Mouse (Mus musculus) spleen, postnatal 4 days (tissue): ENCODE results near the gene Ifna7.
A peak's percentile ranks its signal among the peaks of the same experiment; 100 is the strongest.
"Not testable (repeated sequence)": the region's sequence is repeated elsewhere in the genome, so short reads cannot be mapped to it uniquely, and the experiment has no call there.

Experiments
- DNase-seq, 2 experiments: peaks; one replicate each; pipeline ENCODE4 v3.0.0; 2022; ENCODE audit warnings: low spot score in 2 of 2

Ifna7 gene

DNA sequence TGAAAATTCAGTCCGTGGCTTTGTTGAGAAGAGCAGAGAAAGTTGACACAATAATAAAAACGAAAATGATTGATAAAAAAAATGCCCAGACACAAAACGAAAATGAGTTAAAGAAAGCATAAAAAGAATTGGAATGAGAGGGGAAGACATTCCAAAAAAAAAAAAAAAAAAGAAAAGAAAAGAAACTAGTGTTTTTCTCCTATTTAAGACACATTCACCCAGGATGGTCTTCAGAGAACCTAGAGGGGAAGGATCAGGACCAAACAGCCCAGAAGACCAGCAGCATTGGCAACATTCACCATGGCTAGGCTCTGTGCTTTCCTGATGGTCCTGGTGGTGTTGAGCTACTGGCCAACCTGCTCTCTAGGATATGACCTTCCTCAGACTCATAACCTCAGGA lies at the start of gene Ifna7:
Gene Ifna7, plus strand, starts transcription at position 301 of the 400 bp plus-strand sequence.
- DNase-seq: no peak

DNA sequence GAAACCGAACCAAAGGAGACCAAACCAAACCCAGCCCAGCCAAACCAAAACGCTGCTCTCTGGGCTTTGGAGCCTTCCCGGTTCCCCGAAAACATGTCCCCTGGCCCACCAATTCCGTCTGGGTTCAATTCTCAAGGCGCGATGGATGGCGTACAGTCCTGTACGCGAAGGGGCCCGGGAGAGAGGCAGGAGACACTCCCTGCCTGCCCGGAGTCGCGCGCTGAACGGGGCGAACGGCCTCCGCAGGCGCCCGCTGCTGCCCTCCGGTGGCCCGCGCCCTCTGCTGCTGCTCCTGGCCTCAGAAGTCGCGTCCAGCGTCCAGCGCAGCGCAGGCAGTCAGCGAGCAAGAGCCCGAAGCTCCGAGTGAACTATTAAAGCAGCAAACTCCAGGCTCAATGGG lies 42.5 kb upstream of the Ifna7 start, which contains the start of gene Gm13290:
Gene Gm13290, plus strand, starts transcription at position 301 of the 400 bp plus-strand sequence.
- DNase-seq: not testable (repeated sequence)

DNA sequence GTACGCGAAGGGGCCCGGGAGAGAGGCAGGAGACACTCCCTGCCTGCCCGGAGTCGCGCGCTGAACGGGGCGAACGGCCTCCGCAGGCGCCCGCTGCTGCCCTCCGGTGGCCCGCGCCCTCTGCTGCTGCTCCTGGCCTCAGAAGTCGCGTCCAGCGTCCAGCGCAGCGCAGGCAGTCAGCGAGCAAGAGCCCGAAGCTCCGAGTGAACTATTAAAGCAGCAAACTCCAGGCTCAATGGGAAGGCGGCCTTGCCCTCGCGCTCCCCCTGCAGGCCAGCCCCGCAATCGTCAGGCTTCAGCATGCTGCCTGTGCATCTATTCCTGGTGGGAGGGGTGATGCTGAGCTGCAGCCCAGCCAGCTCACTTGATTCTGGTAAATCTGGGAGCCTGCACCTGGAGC lies 39.4 kb upstream of the Ifna7 start, which contains the start of gene Gm13289:
Gene Gm13289, plus strand, starts transcription at position 301 of the 400 bp plus-strand sequence.
- DNase-seq: not testable (repeated sequence)

DNA sequence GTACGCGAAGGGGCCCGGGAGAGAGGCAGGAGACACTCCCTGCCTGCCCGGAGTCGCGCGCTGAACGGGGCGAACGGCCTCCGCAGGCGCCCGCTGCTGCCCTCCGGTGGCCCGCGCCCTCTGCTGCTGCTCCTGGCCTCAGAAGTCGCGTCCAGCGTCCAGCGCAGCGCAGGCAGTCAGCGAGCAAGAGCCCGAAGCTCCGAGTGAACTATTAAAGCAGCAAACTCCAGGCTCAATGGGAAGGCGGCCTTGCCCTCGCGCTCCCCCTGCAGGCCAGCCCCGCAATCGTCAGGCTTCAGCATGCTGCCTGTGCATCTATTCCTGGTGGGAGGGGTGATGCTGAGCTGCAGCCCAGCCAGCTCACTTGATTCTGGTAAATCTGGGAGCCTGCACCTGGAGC lies 36.5 kb upstream of the Ifna7 start, which contains the start of gene Gm13272:
Gene Gm13272, plus strand, starts transcription at position 301 of the 400 bp plus-strand sequence.
- DNase-seq: not testable (repeated sequence)

DNA sequence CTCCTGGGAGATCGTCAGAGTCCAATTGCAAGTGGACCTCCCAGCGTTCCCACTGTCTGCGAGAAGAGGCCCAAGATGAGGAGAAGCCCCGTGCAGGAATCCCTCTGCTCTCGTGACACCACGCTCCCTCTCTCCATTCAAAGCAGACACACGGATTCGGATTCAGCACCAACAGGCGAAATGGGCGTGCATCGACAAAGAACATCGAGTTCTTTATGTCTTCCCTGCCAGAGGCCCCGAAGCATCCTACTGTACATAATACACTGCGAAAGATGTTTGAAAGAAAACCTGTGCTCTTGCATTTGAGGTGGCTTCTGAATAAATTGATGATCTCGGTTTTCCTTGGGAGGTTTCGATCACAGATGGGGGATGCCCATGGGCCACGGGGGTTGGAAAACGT lies 35.7 kb upstream of the Ifna7 start:
- DNase-seq: peak in 1 of 2 experiments; percentile 62

DNA sequence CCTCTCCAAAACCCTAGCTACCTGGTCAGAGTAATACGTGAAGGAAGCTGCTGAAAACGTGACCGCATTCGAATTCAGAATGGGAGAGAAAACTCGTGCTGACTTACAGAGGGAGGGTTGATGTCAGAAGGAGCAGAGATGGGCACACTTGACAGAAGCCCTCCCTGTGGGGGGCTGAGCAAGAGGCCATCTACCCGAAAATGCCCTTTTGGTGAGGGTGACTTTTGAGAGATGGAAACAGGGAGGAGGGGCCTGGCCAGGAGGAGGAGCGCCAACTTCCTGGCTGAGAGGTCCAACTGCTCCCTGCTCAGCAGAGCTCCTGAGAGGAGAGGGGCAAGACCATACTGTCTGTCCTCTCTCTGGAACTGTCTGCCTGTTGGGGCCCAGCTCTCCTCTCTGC lies 34.2 kb upstream of the Ifna7 start, which contains the start of gene Ifnz:
Gene Ifnz, plus strand, starts transcription at position 301 of the 400 bp plus-strand sequence.
- not testable (repeated sequence) for DNase-seq

DNA sequence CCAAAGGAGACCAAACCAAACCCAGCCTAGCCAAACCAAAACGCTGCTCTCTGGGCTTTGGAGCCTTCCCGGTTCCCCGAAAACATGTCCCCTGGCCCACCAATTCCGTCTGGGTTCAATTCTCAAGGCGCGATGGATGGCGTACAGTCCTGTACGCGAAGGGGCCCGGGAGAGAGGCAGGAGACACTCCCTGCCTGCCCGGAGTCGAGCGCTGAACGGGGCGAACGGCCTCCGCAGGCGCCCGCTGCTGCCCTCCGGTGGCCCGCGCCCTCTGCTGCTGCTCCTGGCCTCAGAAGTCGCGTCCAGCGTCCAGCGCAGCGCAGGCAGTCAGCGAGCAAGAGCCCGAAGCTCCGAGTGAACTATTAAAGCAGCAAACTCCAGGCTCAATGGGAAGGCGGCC lies 33.7 kb upstream of the Ifna7 start:
- not testable (repeated sequence) for DNase-seq

DNA sequence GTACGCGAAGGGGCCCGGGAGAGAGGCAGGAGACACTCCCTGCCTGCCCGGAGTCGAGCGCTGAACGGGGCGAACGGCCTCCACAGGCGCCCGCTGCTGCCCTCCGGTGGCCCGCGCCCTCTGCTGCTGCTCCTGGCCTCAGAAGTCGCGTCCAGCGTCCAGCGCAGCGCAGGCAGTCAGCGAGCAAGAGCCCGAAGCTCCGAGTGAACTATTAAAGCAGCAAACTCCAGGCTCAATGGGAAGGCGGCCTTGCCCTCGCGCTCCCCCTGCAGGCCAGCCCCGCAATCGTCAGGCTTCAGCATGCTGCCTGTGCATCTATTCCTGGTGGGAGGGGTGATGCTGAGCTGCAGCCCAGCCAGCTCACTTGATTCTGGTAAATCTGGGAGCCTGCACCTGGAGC lies 30.6 kb upstream of the Ifna7 start, which contains the start of gene Gm13276:
Gene Gm13276, plus strand, starts transcription at position 301 of the 400 bp plus-strand sequence.
- not testable (repeated sequence) for DNase-seq

DNA sequence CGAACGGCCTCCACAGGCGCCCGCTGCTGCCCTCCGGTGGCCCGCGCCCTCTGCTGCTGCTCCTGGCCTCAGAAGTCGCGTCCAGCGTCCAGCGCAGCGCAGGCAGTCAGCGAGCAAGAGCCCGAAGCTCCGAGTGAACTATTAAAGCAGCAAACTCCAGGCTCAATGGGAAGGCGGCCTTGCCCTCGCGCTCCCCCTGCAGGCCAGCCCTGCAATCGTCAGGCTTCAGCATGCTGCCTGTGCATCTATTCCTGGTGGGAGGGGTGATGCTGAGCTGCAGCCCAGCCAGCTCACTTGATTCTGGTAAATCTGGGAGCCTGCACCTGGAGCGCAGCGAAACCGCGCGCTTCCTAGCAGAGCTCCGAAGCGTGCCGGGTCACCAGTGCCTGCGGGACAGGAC lies 27.6 kb upstream of the Ifna7 start, which contains the start of gene Gm13277:
Gene Gm13277, plus strand, starts transcription at position 231 of the 400 bp plus-strand sequence.
- DNase-seq: peak; percentile 61 to 76

DNA sequence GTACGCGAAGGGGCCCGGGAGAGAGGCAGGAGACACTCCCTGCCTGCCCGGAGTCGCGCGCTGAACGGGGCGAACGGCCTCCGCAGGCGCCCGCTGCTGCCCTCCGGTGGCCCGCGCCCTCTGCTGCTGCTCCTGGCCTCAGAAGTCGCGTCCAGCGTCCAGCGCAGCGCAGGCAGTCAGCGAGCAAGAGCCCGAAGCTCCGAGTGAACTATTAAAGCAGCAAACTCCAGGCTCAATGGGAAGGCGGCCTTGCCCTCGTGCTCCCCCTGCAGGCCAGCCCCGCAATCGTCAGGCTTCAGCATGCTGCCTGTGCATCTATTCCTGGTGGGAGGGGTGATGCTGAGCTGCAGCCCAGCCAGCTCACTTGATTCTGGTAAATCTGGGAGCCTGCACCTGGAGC lies 24.8 kb upstream of the Ifna7 start, which contains the start of gene Gm13278:
Gene Gm13278, plus strand, starts transcription at position 301 of the 400 bp plus-strand sequence.
- not testable (repeated sequence) for DNase-seq

DNA sequence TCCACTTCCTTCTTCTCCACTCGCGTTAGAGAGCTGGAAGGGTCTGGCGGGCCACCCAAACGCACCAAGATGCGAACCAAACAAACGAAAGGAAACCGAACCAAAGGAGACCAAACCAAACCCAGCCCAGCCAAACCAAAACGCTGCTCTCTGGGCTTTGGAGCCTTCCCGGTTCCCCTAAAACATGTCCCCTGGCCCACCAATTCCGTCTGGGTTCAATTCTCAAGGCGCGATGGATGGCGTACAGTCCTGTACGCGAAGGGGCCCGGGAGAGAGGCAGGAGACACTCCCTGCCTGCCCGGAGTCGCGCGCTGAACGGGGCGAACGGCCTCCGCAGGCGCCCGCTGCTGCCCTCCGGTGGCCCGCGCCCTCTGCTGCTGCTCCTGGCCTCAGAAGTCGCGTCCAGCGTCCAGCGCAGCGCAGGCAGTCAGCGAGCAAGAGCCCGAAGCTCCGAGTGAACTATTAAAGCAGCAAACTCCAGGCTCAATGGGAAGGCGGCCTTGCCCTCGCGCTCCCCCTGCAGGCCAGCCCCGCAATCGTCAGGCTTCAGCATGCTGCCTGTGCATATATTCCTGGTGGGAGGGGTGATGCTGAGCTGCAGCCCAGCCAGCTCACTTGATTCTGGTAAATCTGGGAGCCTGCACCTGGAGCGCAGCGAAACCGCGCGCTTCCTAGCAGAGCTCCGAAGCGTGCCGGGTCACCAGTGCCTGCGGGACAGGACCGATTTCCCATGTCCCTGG lies 21.9 kb upstream of the Ifna7 start, which contains the start of gene Gm13275:
Gene Gm13275, plus strand, starts transcription at position 552 of the 740 bp plus-strand sequence.
- peak; percentile 59 to 89 for DNase-seq

DNA sequence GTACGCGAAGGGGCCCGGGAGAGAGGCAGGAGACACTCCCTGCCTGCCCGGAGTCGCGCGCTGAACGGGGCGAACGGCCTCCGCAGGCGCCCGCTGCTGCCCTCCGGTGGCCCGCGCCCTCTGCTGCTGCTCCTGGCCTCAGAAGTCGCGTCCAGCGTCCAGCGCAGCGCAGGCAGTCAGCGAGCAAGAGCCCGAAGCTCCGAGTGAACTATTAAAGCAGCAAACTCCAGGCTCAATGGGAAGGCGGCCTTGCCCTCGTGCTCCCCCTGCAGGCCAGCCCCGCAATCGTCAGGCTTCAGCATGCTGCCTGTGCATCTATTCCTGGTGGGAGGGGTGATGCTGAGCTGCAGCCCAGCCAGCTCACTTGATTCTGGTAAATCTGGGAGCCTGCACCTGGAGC lies 18.9 kb upstream of the Ifna7 start, which contains the start of gene Gm13279:
Gene Gm13279, plus strand, starts transcription at position 301 of the 400 bp plus-strand sequence.
- DNase-seq: not testable (repeated sequence)

DNA sequence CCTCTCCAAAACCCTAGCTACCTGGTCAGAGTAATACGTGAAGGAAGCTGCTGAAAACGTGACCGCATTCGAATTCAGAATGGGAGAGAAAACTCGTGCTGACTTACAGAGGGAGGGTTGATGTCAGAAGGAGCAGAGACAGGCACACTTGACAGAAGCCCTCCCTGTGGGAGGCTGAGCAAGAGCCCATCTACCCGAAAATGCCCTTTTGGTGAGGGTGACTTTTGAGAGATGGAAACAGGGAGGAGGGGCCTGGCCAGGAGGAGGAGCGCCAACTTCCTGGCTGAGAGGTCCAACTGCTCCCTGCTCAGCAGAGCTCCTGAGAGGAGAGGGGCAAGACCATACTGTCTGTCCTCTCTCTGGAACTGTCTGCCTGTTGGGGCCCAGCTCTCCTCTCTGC lies 16.7 kb upstream of the Ifna7 start, which contains the start of gene Gm13285:
Gene Gm13285, plus strand, starts transcription at position 301 of the 400 bp plus-strand sequence.
- not testable (repeated sequence) for DNase-seq

DNA sequence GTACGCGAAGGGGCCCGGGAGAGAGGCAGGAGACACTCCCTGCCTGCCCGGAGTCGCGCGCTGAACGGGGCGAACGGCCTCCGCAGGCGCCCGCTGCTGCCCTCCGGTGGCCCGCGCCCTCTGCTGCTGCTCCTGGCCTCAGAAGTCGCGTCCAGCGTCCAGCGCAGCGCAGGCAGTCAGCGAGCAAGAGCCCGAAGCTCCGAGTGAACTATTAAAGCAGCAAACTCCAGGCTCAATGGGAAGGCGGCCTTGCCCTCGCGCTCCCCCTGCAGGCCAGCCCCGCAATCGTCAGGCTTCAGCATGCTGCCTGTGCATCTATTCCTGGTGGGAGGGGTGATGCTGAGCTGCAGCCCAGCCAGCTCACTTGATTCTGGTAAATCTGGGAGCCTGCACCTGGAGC lies 13.1 kb upstream of the Ifna7 start, which contains the start of gene Gm13287:
Gene Gm13287, plus strand, starts transcription at position 301 of the 400 bp plus-strand sequence.
- not testable (repeated sequence) for DNase-seq

DNA sequence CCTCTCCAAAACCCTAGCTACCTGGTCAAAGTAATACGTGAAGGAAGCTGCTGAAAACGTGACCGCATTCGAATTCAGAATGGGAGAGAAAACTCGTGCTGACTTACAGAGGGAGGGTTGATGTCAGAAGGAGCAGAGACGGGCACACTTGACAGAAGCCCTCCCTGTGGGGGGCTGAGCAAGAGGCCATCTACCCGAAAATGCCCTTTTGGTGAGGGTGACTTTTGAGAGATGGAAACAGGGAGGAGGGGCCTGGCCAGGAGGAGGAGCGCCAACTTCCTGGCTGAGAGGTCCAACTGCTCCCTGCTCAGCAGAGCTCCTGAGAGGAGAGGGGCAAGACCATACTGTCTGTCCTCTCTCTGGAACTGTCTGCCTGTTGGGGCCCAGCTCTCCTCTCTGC lies 10.8 kb upstream of the Ifna7 start, which contains the start of gene Gm13288:
Gene Gm13288, plus strand, starts transcription at position 301 of the 400 bp plus-strand sequence.
- DNase-seq: not testable (repeated sequence)

DNA sequence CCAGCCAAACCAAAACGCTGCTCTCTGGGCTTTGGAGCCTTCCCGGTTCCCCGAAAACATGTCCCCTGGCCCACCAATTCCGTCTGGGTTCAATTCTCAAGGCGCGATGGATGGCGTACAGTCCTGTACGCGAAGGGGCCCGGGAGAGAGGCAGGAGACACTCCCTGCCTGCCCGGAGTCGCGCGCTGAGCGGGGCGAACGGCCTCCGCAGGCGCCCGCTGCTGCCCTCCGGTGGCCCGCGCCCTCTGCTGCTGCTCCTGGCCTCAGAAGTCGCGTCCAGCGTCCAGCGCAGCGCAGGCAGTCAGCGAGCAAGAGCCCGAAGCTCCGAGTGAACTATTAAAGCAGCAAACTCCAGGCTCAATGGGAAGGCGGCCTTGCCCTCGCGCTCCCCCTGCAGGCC lies 10.3 kb upstream of the Ifna7 start:
- not testable (repeated sequence) for DNase-seq

DNA sequence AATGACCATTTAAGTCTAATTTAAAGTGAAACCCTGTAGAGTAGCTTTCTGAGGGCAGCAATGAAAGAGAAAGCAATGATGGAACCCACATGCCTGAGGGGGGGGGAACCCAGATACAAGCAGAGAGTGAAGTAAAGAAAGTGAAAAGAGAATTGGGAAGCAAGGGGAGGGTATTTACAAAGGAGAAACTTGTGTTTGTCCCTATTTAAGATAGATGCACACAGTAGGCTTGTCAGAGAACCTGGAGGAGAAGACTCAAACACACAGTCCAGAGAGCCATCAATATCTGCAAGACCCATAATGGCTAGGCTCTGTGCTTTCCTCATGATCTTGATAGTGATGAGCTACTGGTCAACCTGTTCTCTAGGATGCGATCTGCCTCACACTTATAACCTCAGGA lies 3.6 kb downstream of the Ifna7 start, which contains the start of gene Ifna11:
Gene Ifna11, plus strand, starts transcription at position 301 of the 400 bp plus-strand sequence.
- DNase-seq: no peak

DNA sequence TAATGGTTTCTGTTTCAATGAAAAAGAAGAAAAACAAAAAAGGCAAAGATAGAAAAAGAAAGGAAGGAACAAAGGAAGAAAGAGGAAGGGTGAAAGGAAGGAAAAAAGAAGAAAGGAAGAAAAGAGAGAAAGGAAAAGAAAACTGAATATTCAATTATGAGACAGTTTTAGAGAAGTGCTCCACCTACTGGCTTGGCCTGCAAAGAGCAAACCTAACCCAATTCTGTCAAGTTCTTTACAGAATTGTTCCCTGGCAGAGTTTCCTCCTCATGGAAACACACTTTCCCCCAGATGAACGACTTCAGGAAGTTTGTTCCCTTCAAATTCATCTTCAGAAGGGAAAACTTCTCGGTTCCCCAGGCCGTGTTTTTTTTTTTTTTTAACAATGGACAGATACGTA lies 7.0 kb downstream of the Ifna7 start:
- no peak for DNase-seq

DNA sequence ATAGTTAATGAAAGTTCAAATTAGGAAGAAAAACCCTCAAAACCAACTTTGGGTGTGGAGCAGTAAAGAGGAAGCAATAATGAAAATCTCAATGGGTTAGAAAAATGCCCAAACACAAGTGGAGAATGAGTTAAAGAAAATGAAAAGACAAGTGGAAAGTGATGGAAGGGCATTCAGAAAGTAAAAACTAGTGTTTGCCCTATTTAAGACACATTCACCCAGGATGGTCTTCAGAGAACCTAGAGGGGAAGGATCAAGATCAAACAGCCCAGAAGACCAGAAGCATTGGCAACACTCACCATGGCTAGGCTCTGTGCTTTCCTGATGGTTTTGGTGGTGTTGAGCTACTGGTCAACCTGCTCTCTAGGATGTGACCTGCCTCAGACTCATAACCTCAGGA lies 11.1 kb downstream of the Ifna7 start, which contains the start of gene Ifna6:
Gene Ifna6, plus strand, starts transcription at position 301 of the 400 bp plus-strand sequence.
- DNase-seq: not testable (repeated sequence)

DNA sequence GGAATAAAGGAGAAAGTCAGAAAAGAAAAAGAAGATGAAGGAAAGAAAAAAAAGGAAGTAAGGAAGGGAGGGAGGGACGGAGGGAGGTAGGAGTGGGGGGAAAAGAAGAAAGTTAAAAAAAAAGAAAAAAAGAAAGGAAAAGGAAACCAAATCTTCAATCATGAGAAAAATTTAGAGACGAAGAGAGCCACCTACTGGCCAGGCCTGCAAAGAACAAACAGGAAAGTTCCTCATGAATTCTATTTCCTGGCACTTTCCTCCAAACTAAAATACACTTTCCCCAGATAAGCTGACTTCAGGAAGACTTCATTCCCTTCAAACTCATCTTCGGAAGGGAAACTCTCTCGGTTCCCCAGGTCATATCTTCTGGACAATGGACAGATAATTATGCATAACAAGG lies 14.5 kb downstream of the Ifna7 start:
- no peak for DNase-seq

DNA sequence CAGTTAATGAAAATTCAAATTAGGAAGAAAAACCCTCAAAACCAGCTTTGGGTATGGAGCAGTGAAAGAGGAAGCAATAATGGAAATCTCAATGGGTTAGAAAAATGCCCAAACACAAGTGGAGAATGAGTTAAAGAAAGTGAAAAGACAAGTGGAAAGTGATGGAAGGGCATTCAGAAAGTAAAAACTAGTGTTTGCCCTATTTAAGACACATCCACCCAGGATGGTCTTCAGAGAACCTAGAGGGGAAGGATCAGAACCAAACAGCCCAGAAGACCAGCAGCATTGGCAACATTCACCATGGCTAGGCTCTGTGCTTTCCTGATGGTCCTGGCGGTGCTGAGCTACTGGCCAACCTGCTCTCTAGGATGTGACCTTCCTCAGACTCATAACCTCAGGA lies 19.2 kb downstream of the Ifna7 start, which contains the start of gene Ifna5:
Gene Ifna5, plus strand, starts transcription at position 301 of the 400 bp plus-strand sequence.
- not testable (repeated sequence) for DNase-seq

DNA sequence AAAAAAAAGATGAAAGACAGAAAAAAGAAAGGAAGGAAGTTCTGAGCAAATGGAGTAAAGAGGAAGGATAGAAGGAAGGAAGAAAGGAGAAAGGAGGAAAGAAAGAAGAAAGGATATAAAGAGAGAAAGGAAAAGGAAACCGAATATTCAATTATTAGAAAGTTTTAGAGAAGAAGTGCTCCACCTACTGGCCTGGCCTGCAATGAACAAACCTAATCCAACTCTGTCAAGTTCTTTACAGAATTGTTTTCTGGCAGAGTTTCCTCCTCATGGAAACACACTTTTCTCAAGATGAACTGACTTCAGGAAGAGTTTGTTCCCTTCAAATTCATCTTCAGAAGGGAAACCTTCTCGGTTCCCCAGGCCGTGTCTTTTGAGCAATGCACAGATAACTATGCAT lies 22.8 kb downstream of the Ifna7 start:
- DNase-seq: no peak
